Mouse (Mus musculus) embryonic fibroblast, embryonic 13.5 days (primary cell): ENCODE data around the gene Ncaph2.

ENCODE experiments used
- CTCF ChIP-seq: IDR thresholded peaks from 2 replicates; pipeline ENCODE4 v1.5.1; 2011; ENCODE audit warnings: mild to moderate bottlenecking, control low read depth, low read length, moderate library complexity, borderline replicate concordance; ENCODE audit not compliant: insufficient read depth
- POLR2A ChIP-seq: IDR thresholded peaks from 2 replicates; pipeline ENCODE4 v1.6.1; 2011; ENCODE audit warnings: low read depth, mild to moderate bottlenecking, control low read depth, low read length, moderate library complexity

DNA sequence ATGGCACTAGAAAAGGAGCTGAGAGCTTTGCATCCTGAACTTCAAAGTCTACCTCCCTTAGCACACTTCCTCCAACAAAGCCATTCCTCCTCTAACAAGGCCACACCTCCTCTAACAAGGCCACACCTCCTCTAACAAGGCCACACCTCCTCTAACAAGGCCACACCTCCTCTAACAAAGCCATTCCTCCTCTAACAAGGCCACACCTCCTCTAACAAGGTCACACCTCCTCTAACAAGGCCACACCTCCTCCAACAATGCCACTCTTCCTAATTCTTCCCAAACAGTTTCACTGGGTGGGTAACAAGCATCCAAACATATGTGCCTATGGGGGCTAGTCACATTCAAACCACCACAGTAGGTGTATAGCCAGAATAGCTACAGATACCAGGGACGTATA is 47.0 kb downstream of the Ncaph2 start:
- no peak for TF ChIP-seq CTCF
- TF ChIP-seq POLR2A: no peak
